Mouse (Mus musculus) neural tube, embryonic 11.5 days (tissue): ENCODE measurements around the gene Smox. TPM values are rescaled to one million over a fixed set of nuclear protein-coding genes. Genes with fewer than 3 reads are reported as not detected.
A peak's percentile ranks its signal among the peaks of the same experiment; 100 is the strongest.

Experiments
- ATAC-seq: fragments of 200-750 bp; cut with Nextera tagmentation; 2 replicates; pipeline ENCODE4 v1.8.0; 2017; ENCODE audit warnings: moderate number of reproducible peaks, mild to moderate bottlenecking, moderate TSS enrichment, moderate library complexity; ENCODE audit not compliant: insufficient read depth, low FRiP score, low TSS enrichment
- DNase-seq: peaks from one replicate; pipeline ENCODE4 v3.0.0-alpha.2; 2015; ENCODE audit warnings: low spot score
- H3K27ac ChIP-seq: fragments of 300-500 bp; sonication (generic); 2 replicates; pipeline ENCODE4 v1.5.1; 2014; ENCODE audit warnings: low read depth, mild to moderate bottlenecking, low read length
- H3K27me3 ChIP-seq: fragments of 300-500 bp; sonication (generic); 2 replicates; pipeline ENCODE4 v1.6.1; 2014; ENCODE audit warnings: mild to moderate bottlenecking, low read length, mixed read lengths; ENCODE audit not compliant: control insufficient read depth, insufficient read depth
- H3K36me3 ChIP-seq: fragments of 300-500 bp; sonication (generic); 2 replicates; pipeline ENCODE4 v1.6.1; 2014; ENCODE audit warnings: mild to moderate bottlenecking, low read length, moderate library complexity, mixed read lengths; ENCODE audit not compliant: control insufficient read depth, insufficient read depth
- H3K4me1 ChIP-seq: fragments of 300-500 bp; sonication (generic); 2 replicates; pipeline ENCODE4 v1.6.1; 2014; ENCODE audit warnings: low read length, mixed read lengths; ENCODE audit not compliant: control insufficient read depth, insufficient read depth
- H3K4me2 ChIP-seq: fragments of 300-500 bp; sonication (generic); 2 replicates; pipeline ENCODE4 v1.6.1; 2014; ENCODE audit warnings: low read depth, mild to moderate bottlenecking, moderate library complexity
- H3K4me3 ChIP-seq: fragments of 300-500 bp; sonication (generic); 2 replicates; pipeline ENCODE4 v1.5.1; 2014; ENCODE audit warnings: low read depth, low read length
- H3K9ac ChIP-seq: fragments of 300-500 bp; sonication (generic); 2 replicates; pipeline ENCODE4 v1.6.1; 2014; ENCODE audit warnings: mild to moderate bottlenecking, low read length
- H3K9me3 ChIP-seq: fragments of 300-500 bp; sonication (generic); 2 replicates; pipeline ENCODE4 v1.6.1; 2016; ENCODE audit warnings: low read length; ENCODE audit not compliant: control insufficient read depth
- WGBS: fragments of 180-500 bp; shearing (Covaris S2); extraction: QIAGEN DNeasy Blood & Tissue Kit; methylation state at CpG from one replicate; pipeline ENCODE4 v1.1.7; 2014; 5-methylcytosine and 5-hydroxymethylcytosine counted together
- polyA plus RNA-seq: library from polyadenylated mRNA; unstranded; fragments of >200 nt; fragmentation: Nextera tagmentation; extraction: Ambion mirVana; gene quantifications from 2 replicates; pipeline ENCODE4 v1.2.1, GENCODE M21; 2014

The Smox gene
- polyA plus RNA-seq, 1 experiment from 2014 or later: 29.7 TPM

DNA sequence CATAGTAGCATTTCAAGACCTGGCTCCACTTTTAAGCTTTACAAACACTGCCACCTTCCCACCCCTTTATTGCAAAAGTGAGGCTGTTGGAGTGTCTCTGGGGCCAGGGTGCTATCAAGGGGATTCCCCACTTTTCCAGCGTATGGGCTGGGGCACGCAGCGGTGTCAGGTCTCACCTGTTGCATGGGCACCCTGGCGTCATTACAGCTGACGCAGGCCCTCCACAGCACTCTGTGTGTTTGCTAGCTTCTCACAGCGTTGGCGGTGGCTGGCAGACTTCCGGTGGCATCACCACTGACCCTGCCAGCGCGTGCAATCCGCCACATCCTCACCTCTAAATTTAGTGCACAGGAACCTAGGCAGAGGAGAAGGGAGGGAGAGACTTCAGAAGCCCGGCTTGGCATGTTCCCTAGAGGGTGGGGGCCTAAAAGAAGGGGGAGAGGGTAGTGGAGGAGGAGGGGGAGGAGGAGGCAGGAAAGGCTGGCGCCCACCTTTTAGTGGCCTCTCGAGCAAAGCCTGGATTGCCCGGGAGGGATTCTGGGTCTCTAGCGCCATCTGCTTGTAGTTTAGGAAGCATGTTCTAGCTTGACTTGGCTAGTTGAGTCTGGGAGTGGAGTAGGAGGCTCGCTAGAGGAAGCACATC is 18.5 kb downstream of the Smox start:
- Histone ChIP-seq H3K36me3 (no peaks in the 10 kb centered on the region), H3K9me3 (no peaks in the 10 kb centered on the region), H3K4me1 (peaks cover 15% of the 10 kb centered on the region; the same call in 1 of the 2 replicates), H3K27ac (no peak overlapping the region), H3K9ac (peak overlapping the region; percentile 24), H3K4me3 (peak overlapping the region; percentile 16; the same call in 1 of the 2 replicates), H3K27me3 (no peaks in the 10 kb centered on the region), H3K4me2 (peak overlapping the region; percentile 34)
- WGBS: 13% methylated on average over 17 of the region's 17 CpGs
- DNase-seq (peak; percentile 73), ATAC-seq (no peak)

DNA sequence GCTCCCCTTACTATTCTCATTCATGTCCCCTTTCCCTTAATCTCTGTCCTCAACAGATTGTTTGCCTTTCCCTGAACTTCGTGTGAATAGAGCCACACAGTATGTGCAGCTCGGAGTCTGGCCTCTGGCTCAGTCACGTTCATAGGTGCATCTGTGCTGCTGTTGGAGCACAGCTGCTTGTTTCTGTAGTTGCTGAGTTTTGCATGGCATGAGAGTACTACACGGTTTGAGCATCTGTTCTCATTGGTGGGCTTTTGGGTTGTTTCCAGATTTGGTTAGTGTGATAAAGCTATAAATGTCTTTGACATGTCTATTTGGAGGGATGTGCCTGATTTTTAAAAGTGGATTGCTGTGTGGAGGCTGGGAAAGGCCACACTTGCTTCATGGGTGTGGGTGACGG is 19.2 kb downstream of the Smox start:
- no peak overlapping the region for H3K9ac ChIP-seq
- H3K36me3 ChIP-seq: no peaks in the 10 kb centered on the region
- 78% methylated on average over 5 of the region's 5 CpGs for WGBS
- H3K4me1 ChIP-seq: peaks cover 15% of the 10 kb centered on the region; the same call in 1 of the 2 replicates
- no peak overlapping the region for H3K4me3 ChIP-seq
- no peak overlapping the region for H3K27ac ChIP-seq
- no peaks in the 10 kb centered on the region for H3K9me3 ChIP-seq
- H3K4me2 ChIP-seq: no peak overlapping the region
- H3K27me3 ChIP-seq: no peaks in the 10 kb centered on the region
- ATAC-seq: no peak
- no peak for DNase-seq

- no peak for ATAC-seq
- H3K4me1 ChIP-seq: peaks cover 5% of the 10 kb centered on the region; the same call in 1 of the 2 replicates
- DNase-seq: no peak
- no peak overlapping the region for H3K4me2 ChIP-seq
- H3K4me3 ChIP-seq: no peak overlapping the region
- WGBS: 60% methylated on average over 2 of the region's 2 CpGs
- H3K9ac ChIP-seq: no peak overlapping the region
- H3K27ac ChIP-seq: no peak overlapping the region
- H3K9me3 ChIP-seq: no peaks in the 10 kb centered on the region
- H3K36me3 ChIP-seq: no peaks in the 10 kb centered on the region
- H3K27me3 ChIP-seq: no peaks in the 10 kb centered on the region
These were observed 22.2 kb downstream of the Smox start for GRCm38 (mm10) chr2:131513477-131513876.

DNA sequence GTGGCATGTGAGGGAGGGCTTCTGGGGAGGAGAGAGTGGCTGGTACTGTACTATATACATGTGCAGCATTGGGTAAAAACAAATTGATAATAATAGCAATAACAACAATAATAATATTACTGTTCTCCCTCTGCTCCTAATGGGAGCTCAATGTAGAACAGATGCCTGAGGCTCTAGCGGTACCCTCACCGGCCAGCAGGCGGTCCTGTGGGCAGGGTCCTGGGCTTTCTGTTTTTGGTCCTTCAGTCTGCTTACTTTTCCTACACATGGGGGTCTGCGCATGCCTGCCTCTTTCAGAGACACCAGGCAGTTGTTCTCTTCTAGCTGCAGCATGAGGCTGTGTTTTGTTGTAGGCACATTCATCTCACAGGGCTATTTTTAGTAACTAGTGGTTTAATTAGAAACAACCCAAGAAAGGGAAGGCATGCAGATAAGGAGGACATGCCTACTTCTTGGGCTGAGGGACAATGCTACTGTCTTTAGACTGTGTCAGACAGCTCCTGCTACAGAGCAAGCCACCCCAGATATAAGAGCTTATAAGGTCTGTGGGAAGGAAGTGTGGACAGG is 22.8 kb downstream of the Smox start:
- peaks cover 4% of the 10 kb centered on the region; the same call in 1 of the 2 replicates for H3K4me1 ChIP-seq
- no peaks in the 10 kb centered on the region for H3K36me3 ChIP-seq
- no peak overlapping the region for H3K9ac ChIP-seq
- H3K27me3 ChIP-seq: no peaks in the 10 kb centered on the region
- H3K9me3 ChIP-seq: no peaks in the 10 kb centered on the region
- 89% methylated on average over 4 of the region's 4 CpGs for WGBS
- H3K4me3 ChIP-seq: no peak overlapping the region
- no peak overlapping the region for H3K27ac ChIP-seq
- DNase-seq: no peak
- H3K4me2 ChIP-seq: no peak overlapping the region
- ATAC-seq: no peak

DNA sequence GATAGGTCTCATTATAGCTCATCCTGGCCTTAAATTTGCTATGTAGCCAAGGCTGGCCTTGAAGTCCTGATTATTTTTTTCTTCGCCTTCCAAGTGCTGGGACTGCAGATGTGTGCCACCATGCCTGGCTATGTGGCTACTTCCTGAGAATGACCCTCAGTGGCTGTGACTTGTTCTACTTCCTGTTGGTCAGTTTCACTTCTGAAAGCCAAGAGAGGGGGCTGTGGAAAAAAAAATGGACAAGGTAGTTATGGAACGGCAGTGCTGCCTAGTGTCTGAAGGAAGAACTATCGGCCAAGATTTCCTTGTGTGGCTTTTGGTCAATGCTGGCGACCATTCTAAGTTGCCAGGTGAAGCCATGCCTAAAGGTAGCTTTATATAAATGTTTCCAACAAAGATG is 26.3 kb downstream of the Smox start:
- H3K4me1 ChIP-seq: no peaks in the 10 kb centered on the region
- H3K36me3 ChIP-seq: peaks cover 2% of the 10 kb centered on the region; the same call in 1 of the 2 replicates
- no peak overlapping the region for H3K4me2 ChIP-seq
- ATAC-seq (no peak), DNase-seq (no peak)
- H3K27me3 ChIP-seq: no peaks in the 10 kb centered on the region
- no peak overlapping the region for H3K4me3 ChIP-seq
- no peak overlapping the region for H3K27ac ChIP-seq
- 92% methylated on average over 4 of the region's 4 CpGs for WGBS
- H3K9me3 ChIP-seq: no peaks in the 10 kb centered on the region
- H3K9ac ChIP-seq: no peak overlapping the region

GRCm38 (mm10) chr2:131518790-131519189 is 27.5 kb downstream of the Smox start:
- no peaks in the 10 kb centered on the region for H3K4me1 ChIP-seq
- H3K27ac ChIP-seq: no peak overlapping the region
- DNase-seq (no peak), ATAC-seq (no peak)
- peaks cover 2% of the 10 kb centered on the region; the same call in 1 of the 2 replicates for H3K36me3 ChIP-seq
- H3K4me2 ChIP-seq: no peak overlapping the region
- H3K4me3 ChIP-seq: no peak overlapping the region
- H3K9ac ChIP-seq: no peak overlapping the region
- 60% methylated on average over 3 of the region's 3 CpGs for WGBS
- H3K27me3 ChIP-seq: no peaks in the 10 kb centered on the region
- no peaks in the 10 kb centered on the region for H3K9me3 ChIP-seq

GRCm38 (mm10) chr2:131520743-131521142 is 29.4 kb downstream of the Smox start:
- 97% methylated on average over 19 of the region's 19 CpGs for WGBS
- no peak overlapping the region for H3K9ac ChIP-seq
- H3K4me2 ChIP-seq: no peak overlapping the region
- peaks cover 2% of the 10 kb centered on the region; the same call in 1 of the 2 replicates for H3K36me3 ChIP-seq
- DNase-seq (no peak), ATAC-seq (no peak)
- H3K9me3 ChIP-seq: no peaks in the 10 kb centered on the region
- no peaks in the 10 kb centered on the region for H3K4me1 ChIP-seq
- H3K27me3 ChIP-seq: no peaks in the 10 kb centered on the region
- H3K27ac ChIP-seq: no peak overlapping the region
- no peak overlapping the region for H3K4me3 ChIP-seq

- H3K27ac ChIP-seq: no peak overlapping the region
- no peak overlapping the region for H3K4me2 ChIP-seq
- no peaks in the 10 kb centered on the region for H3K9me3 ChIP-seq
- H3K9ac ChIP-seq: no peak overlapping the region
- H3K4me3 ChIP-seq: no peak overlapping the region
- H3K4me1 ChIP-seq: no peaks in the 10 kb centered on the region
- no peaks in the 10 kb centered on the region for H3K36me3 ChIP-seq
- WGBS: 39% methylated on average over 3 of the region's 3 CpGs
- DNase-seq: no peak
- no peaks in the 10 kb centered on the region for H3K27me3 ChIP-seq
- ATAC-seq: 0 out of 2 replicates have a peak, but pooled peaks have one; percentile 21
These were observed 35.8 kb downstream of the Smox start for GRCm38 (mm10) chr2:131527061-131527460.
